Mouse (Mus musculus) liver, embryonic 14.5 days (tissue): ENCODE data around the gene Espl1.

Experiments
- CTCF ChIP-seq: IDR thresholded peaks from 2 replicates; pipeline ENCODE4 v1.5.1; 2016; ENCODE audit warnings: antibody characterized with exemption, low read depth, control low read depth
- EP300 ChIP-seq: IDR thresholded peaks from 2 replicates; pipeline ENCODE4 v1.6.1; 2016; ENCODE audit warnings: antibody characterized with exemption, low read depth

GRCm38 (mm10) chr15:102355134-102355870 is 59.2 kb downstream of the Espl1 start:
- TF ChIP-seq CTCF (peak; percentile 45), EP300 (no peak)
